Mouse (Mus musculus): ENCODE results near the gene Cnot6.

- TF ChIP-seq CTCF (IDR thresholded peaks at IDR 0.05) (no peak), EP300 (IDR thresholded peaks at IDR 0.05) (no peak)
These were observed 13.4 kb downstream of the Cnot6 start for GRCm38 (mm10) chr11:49699079-49699478.
